25 mouse cellular contexts compared by ENCODE assay signal in the genomic region with DNA sequence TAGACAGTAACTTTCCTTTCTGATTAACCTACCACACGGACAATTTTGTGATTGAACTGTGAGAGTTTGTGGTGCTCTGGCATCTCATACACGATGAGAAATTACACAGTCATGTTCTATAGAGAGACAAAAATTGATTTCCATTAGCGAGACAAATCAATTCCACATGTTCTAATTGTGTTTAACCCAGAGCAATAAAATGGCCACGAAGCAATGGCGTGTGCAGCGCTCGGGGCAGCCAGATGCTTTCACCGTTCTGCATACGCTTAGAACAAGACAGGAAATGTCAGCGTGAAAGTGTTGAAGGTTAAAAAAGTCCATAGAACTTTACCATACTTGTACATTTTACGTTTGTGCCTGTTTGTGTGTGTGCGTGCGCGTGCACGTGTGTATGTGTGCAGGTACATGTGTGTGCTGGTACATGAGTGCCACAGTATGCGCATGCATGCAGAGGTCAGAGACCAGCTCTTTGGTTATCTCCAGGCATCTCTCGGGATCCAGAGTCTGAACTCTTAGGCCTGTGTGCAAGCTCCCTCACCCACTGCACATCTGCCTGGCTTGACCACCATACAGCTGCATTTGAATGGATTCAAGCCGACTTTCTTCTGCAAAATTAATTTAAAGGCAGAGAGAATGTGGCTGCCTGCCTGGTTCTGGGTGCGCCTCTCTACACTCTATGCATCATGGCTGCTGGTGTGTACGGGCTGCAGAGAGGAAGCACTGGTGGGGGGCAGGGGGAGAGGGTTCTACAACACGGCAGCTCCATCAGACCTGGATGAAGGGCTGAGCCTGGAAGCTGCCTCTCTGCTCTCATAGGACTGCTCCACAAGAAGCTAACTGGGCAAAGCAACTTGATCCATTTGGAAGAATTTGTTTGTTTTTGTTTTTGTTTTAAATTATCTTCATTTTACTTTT. TPM values are rescaled to one million over a fixed set of nuclear protein-coding genes. Genes with fewer than 3 reads are reported as not detected.
A peak's percentile ranks its signal among the peaks of the same experiment; 100 is the strongest.
DNase-seq lines count a peak whose midpoint lies in the region; ATAC-seq and TF ChIP-seq lines count a peak whose summit lies in the region.
"Had no signal": no experiment of that assay in that cellular context is flagged by ENCODE, and none has a peak within 500 bp of the region (broad histone marks: within the 10 kb centered on the region; RNA-seq: fewer than 3 reads in every experiment).

No protein-coding gene starts in this region.

- no peaks in the 10 kb centered on the region for H3K36me3 ChIP-seq in neural tube, embryonic 12.5 days
- 0 out of 2 replicates have a peak, but pooled peaks cover 4% of the 10 kb centered on the region for H3K36me3 ChIP-seq in limb, embryonic 12.5 days
- no peaks in the 10 kb centered on the region for H3K36me3 ChIP-seq in hindbrain, embryonic 10.5 days
- peaks cover 43% of the 10 kb centered on the region for H3K36me3 ChIP-seq in intestine, postnatal 0 days (ENCODE audit: control insufficient read depth, insufficient read depth)
- H3K36me3 ChIP-seq: forebrain, embryonic 12.5 days; heart, embryonic 15.5 days; midbrain, embryonic 13.5 days had no signal

- peak; percentile 45 for DNase-seq in embryo, embryonic 10.5 days (ENCODE audit: low spot score)
- DNase-seq in embryo, embryonic 10 days (ENCODE audit: low spot score), result no peak
- no peak for DNase-seq in neural tube, embryonic 10.5 days (ENCODE audit: extremely low spot score, low spot score)
- no peak for DNase-seq in ovary, postnatal 36 days (ENCODE audit: low spot score)
- DNase-seq in hindbrain, embryonic 10.5 days (ENCODE audit: low spot score), result no peak
- DNase-seq: adrenal gland, postnatal 10 days; cerebellum, adult 8-10 months; heart, postnatal 36 days; kidney, adult 9 months; kidney, postnatal 25 days; layer of hippocampus, postnatal 36 days; liver, postnatal 0 days; retina, postnatal 1 day had no signal

- H3K4me3 ChIP-seq in neural tube, embryonic 12.5 days, result no peak overlapping the region
- no peak overlapping the region for H3K4me3 ChIP-seq in limb, embryonic 12.5 days (replicated peaks)
- no peak overlapping the region for H3K4me3 ChIP-seq in hindbrain, embryonic 10.5 days
- H3K4me3 ChIP-seq in intestine, postnatal 0 days (ENCODE audit: low read depth, low read length), result no peak overlapping the region
- H3K4me3 ChIP-seq: forebrain, embryonic 12.5 days; heart, embryonic 15.5 days; intestine, embryonic 15.5 days; layer of hippocampus, adult 2 months; midbrain, embryonic 13.5 days had no signal

- no peak for TF ChIP-seq CTCF in intestine, postnatal 0 days (IDR thresholded peaks at IDR 0.05; ENCODE audit: low read depth)

- 62% methylated on average over 21 of the region's 21 CpGs for WGBS in neural tube, embryonic 12.5 days
- WGBS in limb, embryonic 12.5 days, result 32% methylated on average over 21 of the region's 21 CpGs
- 70% methylated on average over 21 of the region's 21 CpGs for WGBS in hindbrain, embryonic 10.5 days
- WGBS in intestine, postnatal 0 days, result 91% methylated on average over 21 of the region's 21 CpGs

- no peaks in the 10 kb centered on the region for H3K9me3 ChIP-seq in neural tube, embryonic 12.5 days
- H3K9me3 ChIP-seq in limb, embryonic 12.5 days, result no peaks in the 10 kb centered on the region
- H3K9me3 ChIP-seq in hindbrain, embryonic 10.5 days, result no peaks in the 10 kb centered on the region
- no peaks in the 10 kb centered on the region for H3K9me3 ChIP-seq in intestine, postnatal 0 days (ENCODE audit: control insufficient read depth)
- H3K9me3 ChIP-seq: forebrain, embryonic 12.5 days; heart, embryonic 15.5 days; intestine, embryonic 15.5 days; midbrain, embryonic 13.5 days had no signal

- H3K27ac ChIP-seq in neural tube, embryonic 12.5 days, result no peak overlapping the region
- peak overlapping the region; percentile 82 for H3K27ac ChIP-seq in limb, embryonic 12.5 days
- no peak overlapping the region for H3K27ac ChIP-seq in hindbrain, embryonic 10.5 days
- no peak overlapping the region for H3K27ac ChIP-seq in intestine, postnatal 0 days (ENCODE audit: low read depth, low read length)
- H3K27ac ChIP-seq: forebrain, embryonic 12.5 days; heart, embryonic 15.5 days; intestine, embryonic 15.5 days; layer of hippocampus, adult 2 months; midbrain, embryonic 13.5 days had no signal

- peaks cover 6% of the 10 kb centered on the region; the same call in 1 of the 2 replicates for H3K4me1 ChIP-seq in neural tube, embryonic 12.5 days
- H3K4me1 ChIP-seq in limb, embryonic 12.5 days (replicated peaks), result peaks cover 28% of the 10 kb centered on the region
- peaks cover 10% of the 10 kb centered on the region for H3K4me1 ChIP-seq in hindbrain, embryonic 10.5 days (replicated peaks)
- H3K4me1 ChIP-seq in intestine, postnatal 0 days (replicated peaks; ENCODE audit: control insufficient read depth, insufficient read depth, low read length), result no peaks in the 10 kb centered on the region
- H3K4me1 ChIP-seq: forebrain, embryonic 12.5 days; heart, embryonic 15.5 days; intestine, embryonic 15.5 days; midbrain, embryonic 13.5 days had no signal

- ATAC-seq in neural tube, embryonic 12.5 days (ENCODE audit: low FRiP score, low read depth), result peak; percentile 38; the same call in 1 of the 2 replicates
- ATAC-seq in limb, embryonic 12.5 days (ENCODE audit: insufficient number of reproducible peaks, insufficient read depth, low FRiP score, low TSS enrichment, low read depth), result peak; percentile 64
- no peak for ATAC-seq in intestine, postnatal 0 days
- ATAC-seq: hindbrain, embryonic 16.5 days; intestine, embryonic 15.5 days; liver, postnatal 0 days; lung, postnatal 0 days; midbrain, embryonic 13.5 days had no signal

- no peak overlapping the region for H3K9ac ChIP-seq in neural tube, embryonic 12.5 days
- H3K9ac ChIP-seq in limb, embryonic 12.5 days (replicated peaks), result no peak overlapping the region
- no peak overlapping the region for H3K9ac ChIP-seq in intestine, postnatal 0 days (ENCODE audit: low read depth, low read length)
- H3K9ac ChIP-seq: forebrain, embryonic 12.5 days; heart, embryonic 15.5 days; intestine, embryonic 15.5 days; liver, postnatal 0 days; midbrain, embryonic 13.5 days had no signal

- H3K4me2 ChIP-seq in neural tube, embryonic 12.5 days (replicated peaks), result no peak overlapping the region
- peak overlapping the region; percentile 30 for H3K4me2 ChIP-seq in limb, embryonic 12.5 days
- no peak overlapping the region for H3K4me2 ChIP-seq in intestine, postnatal 0 days (replicated peaks; ENCODE audit: low read depth)
- H3K4me2 ChIP-seq: forebrain, embryonic 12.5 days; heart, embryonic 15.5 days; intestine, embryonic 15.5 days; liver, embryonic 11.5 days; midbrain, embryonic 13.5 days had no signal

- H3K27me3 ChIP-seq in neural tube, embryonic 12.5 days (replicated peaks), result no peaks in the 10 kb centered on the region
- H3K27me3 ChIP-seq in limb, embryonic 12.5 days, result peaks cover 12% of the 10 kb centered on the region
- H3K27me3 ChIP-seq in hindbrain, embryonic 10.5 days (ENCODE audit: insufficient read depth, poor library complexity, severe bottlenecking), result no peaks in the 10 kb centered on the region; the same call in 1 of the 2 replicates
- H3K27me3 ChIP-seq in intestine, postnatal 0 days (replicated peaks; ENCODE audit: control insufficient read depth, insufficient read depth, low read length), result no peaks in the 10 kb centered on the region
- H3K27me3 ChIP-seq: forebrain, embryonic 12.5 days; heart, embryonic 15.5 days; intestine, embryonic 15.5 days; midbrain, embryonic 13.5 days had no signal

RNA-seq across cellular contexts. Expression of gene Slc15a1, which starts 51.6 kb away (rescaled TPM):
- not detected in 2 replicates for polyA plus RNA-seq in neural tube, embryonic 12.5 days (2016; fragmentation: Nextera tagmentation; extraction: Ambion mirVana)
- not detected in 2 replicates for polyA plus RNA-seq in limb, embryonic 12.5 days (2016; fragmentation: Nextera tagmentation; extraction: Ambion mirVana)
- polyA plus RNA-seq in hindbrain, embryonic 10.5 days (2016; fragmentation: Nextera tagmentation; extraction: Ambion mirVana), result 0.05 and 0.12 TPM in 2 replicates
- polyA plus RNA-seq in intestine, postnatal 0 days (2015; fragmentation: Nextera tagmentation; extraction: Ambion mirVana), result 37.8 and 41.3 TPM in 2 replicates
- polyA plus RNA-seq: forebrain, embryonic 12.5 days; liver, embryonic 11.5 days; liver, postnatal 0 days; spleen, adult 2 months had no signal

Comparison
In these comparisons a context has a peak if more than half of its experiments do, and no peak if none do; other contexts are left out.
1. RNA of gene Slc15a1, which starts 51.6 kb away (polyA plus RNA-seq): 37.8 to 41.3 TPM in intestine, postnatal 0 days; 0.05 to 0.12 TPM in hindbrain, embryonic 10.5 days, not detected in neural tube, embryonic 12.5 days and not detected in limb, embryonic 12.5 days; every median in the first group is over 10 times any median in the second.